Mouse (Mus musculus): ENCODE results near the gene Rpl9-ps1. TPM values are rescaled to one million over a fixed set of nuclear protein-coding genes. Genes with fewer than 3 reads are reported as not detected.

Rpl9-ps1 gene
- not detected for polyA plus RNA-seq (2012; fragmentation: generic; extraction: Trizol)

DNA sequence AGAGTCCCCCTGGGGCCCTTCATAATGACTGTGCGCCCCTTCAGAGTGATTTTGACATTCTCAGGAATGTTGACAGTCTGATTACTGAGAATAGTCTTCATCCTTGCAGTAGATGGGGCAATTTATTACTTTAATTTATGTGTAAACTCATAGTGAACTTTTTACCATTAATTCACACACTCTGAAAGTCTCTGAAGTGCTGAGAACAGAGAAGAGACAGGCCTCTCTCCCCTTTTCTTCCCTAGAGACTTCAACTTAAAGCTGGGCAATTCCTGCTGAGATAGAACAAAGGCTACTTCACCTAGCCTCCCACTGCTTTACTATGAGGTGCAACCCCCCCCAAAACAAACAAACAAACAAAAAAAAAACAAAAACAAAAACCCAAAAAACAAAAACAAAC lies at the start of gene Rpl9-ps1:
Rpl9-ps1 (minus strand) TSS at position 101 of the 400 bp plus-strand sequence.
- no peaks in the 10 kb centered on the region for H3K79me2 ChIP-seq (ENCODE audit: control insufficient read depth, insufficient read depth)
- H3K4me2 ChIP-seq (ENCODE audit: low read depth), result no peak within 1 kb of the TSS
- H3ac ChIP-seq (ENCODE audit: control insufficient read depth, insufficient read length), result no peak within 1 kb of the TSS
- TF ChIP-seq CEBPB (IDR thresholded peaks at IDR 0.05; ENCODE audit: insufficient read depth, poor library complexity, severe bottlenecking) (no peak), POLR2AphosphoS2 (IDR thresholded peaks at IDR 0.05; ENCODE audit: insufficient read length, low read depth) (no peak), TCF3 (IDR thresholded peaks at IDR 0.05; ENCODE audit: insufficient read length, low read depth) (no peak), MYOG (IDR thresholded peaks at IDR 0.05; ENCODE audit: control insufficient read depth in 1 of 3, insufficient read depth in 1 of 3, insufficient read length in 2 of 3, low read depth in 2 of 3) (no peak)
- H3K36me3 ChIP-seq (ENCODE audit: control insufficient read depth, insufficient read depth), result no peaks in the 10 kb centered on the region
- no peaks in the 10 kb centered on the region for H3K27me3 ChIP-seq (ENCODE audit: control insufficient read depth, insufficient read depth, insufficient read length)
- no peak within 1 kb of the TSS for H3K4me3 ChIP-seq

DNA sequence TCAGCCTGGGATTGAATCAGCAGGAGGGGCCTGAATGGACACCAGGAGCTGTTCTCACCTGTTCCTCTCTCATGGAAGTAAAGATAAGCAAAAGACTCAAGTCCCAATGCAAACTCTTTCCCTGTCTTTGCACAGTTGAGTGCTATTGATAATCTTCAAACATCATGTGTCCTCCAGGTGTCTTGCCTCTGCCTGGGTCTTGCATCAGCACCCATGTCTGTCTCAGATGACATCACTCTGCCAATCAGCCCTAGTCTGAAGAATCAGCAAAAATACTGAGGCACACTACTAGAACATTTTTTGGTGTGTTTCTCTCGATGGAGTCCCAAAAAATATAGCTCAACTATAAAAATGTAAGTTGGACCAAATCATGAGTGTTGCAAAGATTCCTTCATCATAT lies 46.6 kb upstream of the Rpl9-ps1 start:
- no peak for TF ChIP-seq REST (IDR thresholded peaks at IDR 0.05; ENCODE audit: insufficient read depth, insufficient read length)
- TF ChIP-seq TCF12 (IDR thresholded peaks at IDR 0.05; ENCODE audit: insufficient read depth, poor library complexity, severe bottlenecking), result no peak
- TF ChIP-seq MYOD1 (IDR thresholded peaks at IDR 0.05; ENCODE audit: control insufficient read depth in 1 of 3, insufficient read length in 2 of 3, low read depth in 2 of 3), result no peak
- no peak for TF ChIP-seq USF1 (IDR thresholded peaks at IDR 0.05; ENCODE audit: low read depth)
- TF ChIP-seq POLR2A (IDR thresholded peaks at IDR 0.05; ENCODE audit: insufficient read length, low read depth), result no peak
- TF ChIP-seq MAX (IDR thresholded peaks at IDR 0.05; ENCODE audit: low read depth), result no peak
- TF ChIP-seq TCF3 (IDR thresholded peaks at IDR 0.05; ENCODE audit: insufficient read length, low read depth), result no peak
- no peak for TF ChIP-seq MYOG (IDR thresholded peaks at IDR 0.05; ENCODE audit: control insufficient read depth in 1 of 3, insufficient read depth in 1 of 3, insufficient read length in 2 of 3, low read depth in 2 of 3)
- no peak for TF ChIP-seq SRF (IDR thresholded peaks at IDR 0.05; ENCODE audit: control insufficient read depth, insufficient read length, low read depth)
- TF ChIP-seq E2F4 (IDR thresholded peaks at IDR 0.05; ENCODE audit: insufficient read depth), result no peak
- no peak for TF ChIP-seq POLR2AphosphoS2 (IDR thresholded peaks at IDR 0.05; ENCODE audit: insufficient read length, low read depth)
- no peak for TF ChIP-seq CEBPB (IDR thresholded peaks at IDR 0.05; ENCODE audit: insufficient read depth, poor library complexity, severe bottlenecking)
- H3ac ChIP-seq (ENCODE audit: control insufficient read depth, insufficient read length), result no peak overlapping the region
- H3K36me3 ChIP-seq (ENCODE audit: control insufficient read depth, insufficient read depth), result no peaks in the 10 kb centered on the region
- no peaks in the 10 kb centered on the region for H3K27me3 ChIP-seq (ENCODE audit: control insufficient read depth, insufficient read depth, insufficient read length)
- H3K4me2 ChIP-seq (ENCODE audit: low read depth), result no peak overlapping the region
- no peaks in the 10 kb centered on the region for H3K79me2 ChIP-seq (ENCODE audit: control insufficient read depth, insufficient read depth)
- no peak overlapping the region for H3K4me3 ChIP-seq

DNA sequence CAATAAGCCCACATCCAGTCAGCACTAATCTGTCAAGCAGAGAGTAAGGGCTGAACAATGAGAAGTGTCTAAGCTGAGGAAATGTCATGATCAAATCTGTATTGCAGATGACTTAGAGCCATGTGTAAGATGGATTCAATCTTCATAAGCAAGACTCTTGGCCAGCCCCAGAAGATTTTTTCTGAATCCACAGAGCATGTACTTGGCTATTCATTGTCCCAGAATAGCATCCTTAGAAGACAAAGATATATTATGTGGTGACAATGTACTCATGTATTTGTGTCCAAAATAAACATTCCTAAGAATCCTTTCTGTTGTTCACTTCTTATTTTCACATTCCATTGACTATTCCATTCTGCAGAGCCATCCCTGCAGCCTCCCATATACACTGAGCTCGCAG lies 44.5 kb upstream of the Rpl9-ps1 start:
- Histone ChIP-seq H3ac (ENCODE audit: control insufficient read depth, insufficient read length) (no peak overlapping the region), H3K4me2 (ENCODE audit: low read depth) (no peak overlapping the region), H3K79me2 (ENCODE audit: control insufficient read depth, insufficient read depth) (no peaks in the 10 kb centered on the region), H3K4me3 (no peak overlapping the region), H3K27me3 (ENCODE audit: control insufficient read depth, insufficient read depth, insufficient read length) (no peaks in the 10 kb centered on the region), H3K36me3 (ENCODE audit: control insufficient read depth, insufficient read depth) (no peaks in the 10 kb centered on the region)
- TF ChIP-seq POLR2A (IDR thresholded peaks at IDR 0.05; ENCODE audit: insufficient read length, low read depth), result no peak
- TF ChIP-seq POLR2AphosphoS2 (IDR thresholded peaks at IDR 0.05; ENCODE audit: insufficient read length, low read depth), result no peak
- TF ChIP-seq MYOG (IDR thresholded peaks at IDR 0.05; ENCODE audit: control insufficient read depth in 1 of 3, insufficient read depth in 1 of 3, insufficient read length in 2 of 3, low read depth in 2 of 3), result no peak
- TF ChIP-seq E2F4 (IDR thresholded peaks at IDR 0.05; ENCODE audit: insufficient read depth), result no peak
- peak; percentile 43 for TF ChIP-seq USF1 (IDR thresholded peaks at IDR 0.05; ENCODE audit: low read depth)
- no peak for TF ChIP-seq MYOD1 (IDR thresholded peaks at IDR 0.05; ENCODE audit: control insufficient read depth in 1 of 3, insufficient read length in 2 of 3, low read depth in 2 of 3)

DNA sequence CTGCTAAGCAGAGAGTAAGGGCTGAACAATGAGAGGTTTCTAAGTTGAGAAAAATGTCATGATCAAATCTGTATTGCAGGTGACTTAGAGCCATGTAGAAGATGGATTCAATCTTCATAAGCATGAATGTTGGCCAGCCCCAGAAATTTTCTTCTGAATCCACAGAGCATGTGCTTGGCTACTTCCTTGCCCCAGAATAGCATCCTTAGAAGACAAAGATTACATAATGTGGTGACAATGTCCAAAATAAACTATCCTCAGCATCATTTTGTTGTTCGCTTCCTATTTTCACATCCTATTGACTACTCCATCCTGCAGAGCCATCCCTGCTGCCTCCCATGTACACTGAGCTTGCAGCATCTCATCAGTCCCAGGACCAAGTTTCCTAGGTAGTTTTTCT lies 30.2 kb upstream of the Rpl9-ps1 start:
- Histone ChIP-seq H3K36me3 (ENCODE audit: control insufficient read depth, insufficient read depth) (no peaks in the 10 kb centered on the region), H3K4me2 (ENCODE audit: low read depth) (no peak overlapping the region), H3K4me3 (no peak overlapping the region), H3ac (ENCODE audit: control insufficient read depth, insufficient read length) (no peak overlapping the region), H3K27me3 (ENCODE audit: control insufficient read depth, insufficient read depth, insufficient read length) (no peaks in the 10 kb centered on the region), H3K79me2 (ENCODE audit: control insufficient read depth, insufficient read depth) (no peaks in the 10 kb centered on the region)
- TF ChIP-seq MAX (IDR thresholded peaks at IDR 0.05; ENCODE audit: low read depth), result no peak
- no peak for TF ChIP-seq TCF3 (IDR thresholded peaks at IDR 0.05; ENCODE audit: insufficient read length, low read depth)
- TF ChIP-seq E2F4 (IDR thresholded peaks at IDR 0.05; ENCODE audit: insufficient read depth), result no peak
- TF ChIP-seq SRF (IDR thresholded peaks at IDR 0.05; ENCODE audit: control insufficient read depth, insufficient read length, low read depth), result no peak
- no peak for TF ChIP-seq REST (IDR thresholded peaks at IDR 0.05; ENCODE audit: insufficient read depth, insufficient read length)
- no peak for TF ChIP-seq MYOD1 (IDR thresholded peaks at IDR 0.05; ENCODE audit: control insufficient read depth in 1 of 3, insufficient read length in 2 of 3, low read depth in 2 of 3)
- TF ChIP-seq TCF12 (IDR thresholded peaks at IDR 0.05; ENCODE audit: insufficient read depth, poor library complexity, severe bottlenecking), result no peak
- no peak for TF ChIP-seq CEBPB (IDR thresholded peaks at IDR 0.05; ENCODE audit: insufficient read depth, poor library complexity, severe bottlenecking)
- no peak for TF ChIP-seq MYOG (IDR thresholded peaks at IDR 0.05; ENCODE audit: control insufficient read depth in 1 of 3, insufficient read depth in 1 of 3, insufficient read length in 2 of 3, low read depth in 2 of 3)
- TF ChIP-seq POLR2A (IDR thresholded peaks at IDR 0.05; ENCODE audit: insufficient read length, low read depth), result no peak
- TF ChIP-seq USF1 (IDR thresholded peaks at IDR 0.05; ENCODE audit: low read depth), result no peak
- TF ChIP-seq POLR2AphosphoS2 (IDR thresholded peaks at IDR 0.05; ENCODE audit: insufficient read length, low read depth), result no peak

DNA sequence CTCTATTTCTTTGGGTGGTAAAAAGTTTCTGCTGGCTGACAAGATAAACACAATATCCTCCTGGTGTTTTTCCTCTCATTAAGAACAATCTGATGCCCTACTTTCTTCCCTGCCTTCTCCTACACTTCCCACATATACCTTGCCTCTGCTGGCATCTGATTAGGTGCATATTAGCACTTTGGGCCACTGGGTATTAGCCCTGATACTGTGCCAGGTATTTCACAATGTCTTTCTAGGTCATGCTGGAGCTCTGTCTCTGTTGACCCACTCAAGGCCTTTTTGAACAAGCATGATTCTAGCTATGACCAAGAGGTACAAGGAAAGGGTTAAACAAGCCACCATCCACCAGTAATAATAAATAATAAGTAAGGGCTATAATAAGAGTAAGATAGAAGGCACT lies 26.3 kb upstream of the Rpl9-ps1 start:
- H3K36me3 ChIP-seq (ENCODE audit: control insufficient read depth, insufficient read depth), result no peaks in the 10 kb centered on the region
- no peak overlapping the region for H3K4me2 ChIP-seq (ENCODE audit: low read depth)
- H3K27me3 ChIP-seq (ENCODE audit: control insufficient read depth, insufficient read depth, insufficient read length), result no peaks in the 10 kb centered on the region
- no peaks in the 10 kb centered on the region for H3K79me2 ChIP-seq (ENCODE audit: control insufficient read depth, insufficient read depth)
- no peak overlapping the region for H3K4me3 ChIP-seq
- TF ChIP-seq USF1 (IDR thresholded peaks at IDR 0.05; ENCODE audit: low read depth) (no peak), POLR2A (IDR thresholded peaks at IDR 0.05; ENCODE audit: insufficient read length, low read depth) (no peak), CEBPB (IDR thresholded peaks at IDR 0.05; ENCODE audit: insufficient read depth, poor library complexity, severe bottlenecking) (no peak), MYOG (IDR thresholded peaks at IDR 0.05; ENCODE audit: control insufficient read depth in 1 of 3, insufficient read depth in 1 of 3, insufficient read length in 2 of 3, low read depth in 2 of 3) (no peak), MYOD1 (IDR thresholded peaks at IDR 0.05; ENCODE audit: control insufficient read depth in 1 of 3, insufficient read length in 2 of 3, low read depth in 2 of 3) (no peak), REST (IDR thresholded peaks at IDR 0.05; ENCODE audit: insufficient read depth, insufficient read length) (no peak), SRF (IDR thresholded peaks at IDR 0.05; ENCODE audit: control insufficient read depth, insufficient read length, low read depth) (no peak), E2F4 (IDR thresholded peaks at IDR 0.05; ENCODE audit: insufficient read depth) (no peak), TCF3 (IDR thresholded peaks at IDR 0.05; ENCODE audit: insufficient read length, low read depth) (no peak), POLR2AphosphoS2 (IDR thresholded peaks at IDR 0.05; ENCODE audit: insufficient read length, low read depth) (no peak), TCF12 (IDR thresholded peaks at IDR 0.05; ENCODE audit: insufficient read depth, poor library complexity, severe bottlenecking) (no peak), MAX (IDR thresholded peaks at IDR 0.05; ENCODE audit: low read depth) (no peak)
- H3ac ChIP-seq (ENCODE audit: control insufficient read depth, insufficient read length), result no peak overlapping the region
